Mouse (Mus musculus) frontal cortex, adult (tissue): ENCODE measurements around the gene Zbtb45.

Experiments
- ATAC-seq: cut with Nextera tagmentation; 2 replicates; pipeline ENCODE4 v1.9.2; 2017; ENCODE audit warnings: mild to moderate bottlenecking, moderate library complexity, mixed read lengths; ENCODE audit not compliant: low TSS enrichment

The Zbtb45 gene

DNA sequence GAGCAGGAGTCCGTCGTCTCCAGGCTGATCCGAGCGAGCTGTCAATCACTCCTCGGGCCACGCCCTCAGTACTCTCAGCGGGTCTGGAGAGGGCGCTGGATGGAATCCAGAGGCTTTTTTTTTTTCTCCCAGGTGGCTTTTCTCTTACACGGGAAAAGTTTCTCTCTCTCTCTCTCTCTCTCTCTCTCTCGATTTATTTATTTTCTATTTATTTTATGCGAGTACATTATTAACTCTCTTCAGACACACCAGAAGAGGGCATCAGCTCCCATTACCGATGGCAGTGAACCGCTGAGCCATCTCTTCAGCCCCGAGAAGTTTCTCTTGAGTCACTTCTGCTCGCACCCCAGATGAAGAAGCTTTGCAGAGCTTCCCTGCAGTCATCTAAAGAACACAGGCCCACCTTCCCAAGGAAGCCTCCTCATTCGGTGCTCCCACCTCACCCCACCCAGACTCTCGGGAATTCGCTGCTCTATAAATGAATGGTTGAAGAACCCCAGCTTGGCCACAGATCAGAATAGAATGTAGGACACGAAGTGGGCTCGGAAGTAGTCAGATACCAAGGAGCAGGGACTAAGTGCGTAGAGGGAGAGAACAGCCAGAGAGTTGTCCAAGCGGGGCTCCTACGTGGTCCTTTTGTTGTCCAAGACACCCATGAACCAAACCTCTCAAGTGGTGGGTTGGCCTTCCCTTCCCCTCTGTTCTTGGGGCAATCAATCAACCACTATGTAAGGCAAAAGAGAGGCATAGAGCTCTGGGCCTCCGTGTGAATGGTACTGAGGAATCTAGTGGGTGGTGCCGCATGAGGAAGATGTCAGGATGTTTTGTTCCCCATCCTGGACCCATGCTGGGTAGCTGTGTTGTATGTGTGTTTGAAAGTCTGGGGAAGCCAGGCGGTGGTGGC, at the start of gene Zbtb45:
TSS of gene Zbtb45 (minus strand) at position 30 of the 904 bp plus-strand sequence.
- ATAC-seq = no peak

DNA sequence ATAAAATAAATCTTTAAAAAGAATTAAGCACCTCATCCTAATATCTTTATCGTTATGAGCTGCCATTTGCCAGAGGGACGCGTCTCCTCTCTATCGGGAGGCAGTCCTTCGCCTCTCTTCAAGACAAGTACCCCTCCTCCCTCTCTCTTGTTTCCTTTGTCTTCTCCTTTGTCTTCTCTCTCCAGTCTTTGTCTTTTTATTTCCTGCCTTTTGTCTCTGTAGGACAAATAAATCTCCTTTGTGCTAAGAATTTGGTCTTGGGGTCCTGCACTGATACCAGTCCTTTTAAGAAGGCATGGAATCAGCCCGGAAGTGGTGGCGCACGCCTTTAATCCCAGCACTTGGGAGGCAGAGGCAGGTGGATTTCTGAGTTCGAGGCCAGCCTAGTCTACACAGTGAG, 49.7 kb upstream of the Zbtb45 start:
- ATAC-seq = no peak

DNA sequence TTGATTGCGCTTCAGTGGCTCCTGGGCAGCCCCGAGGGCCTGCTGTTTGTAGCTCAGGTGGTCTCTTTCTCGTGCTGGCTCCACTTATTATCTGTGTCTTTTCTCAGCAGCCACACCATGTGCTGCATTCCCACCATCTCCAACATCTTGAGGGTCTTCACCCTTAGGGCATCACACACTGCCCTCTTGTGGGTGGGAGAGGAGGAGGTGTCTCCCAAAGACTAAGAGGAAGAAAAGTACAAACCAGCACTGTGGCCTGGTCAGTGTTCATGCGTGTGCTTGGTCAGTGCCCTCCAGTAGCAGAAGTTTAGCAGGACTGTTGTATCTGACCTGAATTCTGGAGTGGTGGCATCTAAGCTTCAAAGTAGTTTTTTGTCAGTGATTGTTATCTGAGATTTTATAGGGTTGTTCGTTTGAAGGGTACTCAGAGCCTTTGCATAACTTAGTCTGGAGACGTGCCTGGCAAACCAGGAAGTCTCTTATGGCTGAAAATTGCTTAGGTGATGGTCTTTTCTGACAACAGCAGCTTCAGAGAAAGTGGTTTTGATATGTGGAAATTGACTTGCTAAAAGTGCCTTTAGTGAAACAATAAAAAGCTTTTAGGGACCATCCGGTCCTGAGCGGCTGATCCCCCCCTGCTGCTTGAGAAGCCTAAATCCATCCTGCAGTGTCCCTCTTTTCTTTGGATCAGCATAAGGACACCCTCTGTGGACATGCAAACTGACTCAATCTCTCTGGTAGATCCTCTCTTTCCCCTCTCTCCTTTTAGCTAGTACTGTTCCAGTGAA, 47.3 kb upstream of the Zbtb45 start:
- no peak for ATAC-seq

DNA sequence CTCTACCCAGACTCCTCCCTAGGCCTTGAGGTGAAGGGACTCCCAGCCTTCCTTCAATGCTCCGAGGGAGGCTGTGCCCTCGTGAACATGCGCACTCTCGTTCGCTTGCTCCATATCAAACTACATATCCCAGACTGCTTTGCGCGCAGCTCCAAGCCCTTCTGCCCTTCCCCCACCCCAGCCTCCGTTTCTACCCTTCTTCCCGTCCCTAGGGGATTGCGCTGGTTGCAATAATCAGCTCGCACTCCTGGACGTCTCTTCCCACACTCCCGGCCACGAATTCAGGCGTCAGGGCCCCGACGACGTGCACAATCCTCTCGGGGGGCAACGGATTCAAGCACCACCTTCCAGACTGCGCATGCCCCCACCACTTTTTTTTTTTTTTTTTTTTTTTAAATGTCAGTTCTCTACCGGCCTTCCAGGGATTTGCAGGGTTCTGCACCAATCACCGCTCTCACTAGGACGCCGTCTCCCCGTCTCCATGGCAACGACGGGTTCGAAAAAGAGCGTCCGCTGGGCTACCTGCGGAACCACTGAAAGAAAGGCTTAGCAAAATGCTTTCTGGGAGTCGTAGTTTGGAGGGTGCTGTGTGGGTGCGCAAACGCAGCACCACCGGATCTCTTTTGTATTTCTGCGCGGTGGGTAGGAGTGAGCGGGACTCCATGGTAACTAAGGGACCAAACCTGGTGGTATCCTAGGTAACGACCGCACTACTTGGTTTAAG, 44.6 kb upstream of the Zbtb45 start, which contains the start of gene Mzf1:
TSS of gene Mzf1 (minus strand) at position 478 of the 724 bp plus-strand sequence.
- peak; percentile 97 for ATAC-seq

DNA sequence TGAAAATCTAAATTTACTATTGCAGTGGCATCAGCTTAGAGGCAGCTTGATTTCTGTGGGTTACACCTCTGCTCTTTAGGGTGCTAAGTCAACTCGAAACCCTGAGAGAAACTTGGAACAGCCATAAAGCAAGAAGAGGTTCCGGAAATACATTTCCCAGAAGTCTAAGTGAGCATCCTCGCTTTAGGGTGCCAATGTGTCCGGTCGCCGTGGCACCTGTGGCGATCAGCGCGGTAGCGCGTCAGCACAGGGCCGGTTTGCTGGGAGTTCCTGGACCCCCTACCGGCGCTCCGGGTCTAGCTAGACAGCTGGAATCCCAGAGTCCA, 44.1 kb upstream of the Zbtb45 start:
- ATAC-seq = peak; percentile 64

DNA sequence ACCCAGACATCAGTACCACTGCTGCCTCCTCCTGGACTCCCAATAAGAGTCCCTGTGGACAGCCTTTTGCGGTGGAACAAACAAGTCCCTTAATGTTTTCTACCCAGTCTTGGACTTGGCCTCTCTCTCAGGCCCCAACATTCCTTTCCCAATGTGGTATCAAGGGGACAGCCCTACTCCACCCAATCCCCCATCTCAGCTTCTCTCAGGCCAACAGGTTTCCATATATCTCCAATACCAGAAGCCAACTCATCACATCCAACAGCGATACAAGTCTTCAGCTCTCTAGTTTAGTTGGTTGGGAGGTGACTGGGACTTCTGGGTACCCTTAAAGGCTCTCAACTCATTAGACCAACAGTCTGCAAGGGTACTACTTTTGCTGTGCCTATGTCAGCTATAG, 43.7 kb upstream of the Zbtb45 start:
- ATAC-seq = no peak

DNA sequence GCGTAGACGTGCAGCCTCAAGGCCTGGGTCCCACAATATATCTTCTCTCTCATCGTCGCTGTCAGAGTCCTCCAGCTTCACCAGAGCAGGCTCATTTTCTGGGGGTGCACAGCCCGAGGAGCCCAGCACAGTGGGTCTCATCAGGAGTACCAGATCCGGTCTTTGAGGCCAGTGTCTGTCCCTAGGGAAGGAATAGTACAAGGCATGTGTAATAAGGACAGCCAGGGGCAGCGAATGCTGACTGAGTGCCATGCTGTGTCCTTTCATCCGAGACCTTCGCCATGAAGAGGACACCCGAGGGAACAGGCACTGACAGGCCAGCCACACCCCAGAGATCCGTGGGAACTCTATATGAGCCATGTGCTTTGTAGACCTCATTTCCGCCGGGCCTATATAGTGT, 43.2 kb upstream of the Zbtb45 start:
- ATAC-seq = no peak

DNA sequence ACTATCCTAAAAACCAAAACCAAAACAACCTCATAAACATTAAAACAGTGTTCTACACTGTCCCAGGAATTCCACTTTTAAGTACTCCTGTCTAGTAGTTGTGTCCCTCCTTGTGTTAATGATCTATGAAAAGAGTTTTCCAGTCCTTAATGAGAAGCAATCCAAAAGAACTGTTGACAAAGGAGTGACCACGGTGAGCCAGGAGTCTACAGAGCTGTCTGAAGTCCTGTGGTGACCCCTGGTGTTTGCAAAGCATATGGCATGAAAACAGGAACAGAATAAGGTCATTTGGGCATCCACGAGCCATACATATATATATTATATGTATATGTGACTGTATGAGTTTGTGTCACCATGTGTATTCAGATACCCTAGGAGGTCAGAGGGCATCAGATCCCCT, 36.2 kb upstream of the Zbtb45 start:
- no peak for ATAC-seq

DNA sequence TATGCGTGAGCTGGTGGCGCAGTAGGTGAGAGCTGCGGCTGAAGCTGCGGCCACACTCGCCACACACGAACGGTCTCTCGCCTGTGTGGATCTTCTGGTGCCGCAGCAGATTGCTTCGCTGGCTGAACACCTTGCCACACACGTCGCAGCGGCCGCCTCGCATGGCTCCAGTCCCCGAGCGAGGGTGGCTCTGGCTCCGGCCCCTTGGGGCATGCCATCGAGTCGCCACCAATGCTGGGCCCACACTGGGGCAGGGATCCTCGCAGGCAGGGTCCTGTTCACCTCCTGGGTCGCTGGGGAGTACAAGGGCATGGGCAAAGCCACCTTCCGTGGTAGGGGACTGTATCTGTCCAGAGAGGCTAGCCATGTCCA, 34.4 kb upstream of the Zbtb45 start:
- ATAC-seq = no peak

DNA sequence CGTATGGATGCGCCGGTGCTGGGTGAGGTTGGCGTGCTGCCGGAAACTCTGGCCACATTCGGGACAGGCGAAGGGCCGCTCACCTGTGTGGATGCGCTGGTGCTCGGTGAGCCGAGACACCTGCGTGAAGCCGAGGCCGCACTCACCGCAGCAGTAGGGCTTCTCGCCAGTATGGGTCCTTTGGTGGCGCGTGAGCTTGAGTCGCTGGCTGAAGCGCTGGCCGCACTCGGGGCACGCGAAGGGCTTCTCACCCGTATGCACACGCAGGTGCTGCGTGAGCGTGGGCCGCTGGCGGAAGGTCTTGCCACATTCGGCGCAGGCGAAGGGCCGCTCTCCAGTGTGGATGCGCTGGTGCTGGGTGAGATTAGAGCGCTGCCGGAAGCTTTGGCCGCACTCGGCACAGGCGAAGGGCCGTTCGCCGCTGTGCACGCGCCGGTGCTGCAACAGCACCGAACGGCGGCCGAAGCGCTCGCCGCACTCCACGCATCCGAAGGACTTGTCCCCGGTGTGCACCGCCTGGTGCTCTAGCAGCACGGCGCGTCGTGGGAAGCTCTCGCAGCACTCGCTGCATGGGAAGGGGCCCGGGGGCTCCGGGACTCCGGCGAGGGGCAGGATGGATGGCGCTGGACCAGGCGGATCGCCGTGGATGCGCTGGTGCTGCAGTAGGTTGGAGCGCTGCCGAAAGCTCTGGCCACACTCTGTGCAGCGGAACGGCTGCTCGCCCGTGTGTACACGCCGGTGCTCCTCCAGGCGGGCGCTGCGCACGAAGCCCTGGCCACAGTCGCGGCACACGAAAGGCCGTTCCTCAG, 33.8 kb upstream of the Zbtb45 start:
- ATAC-seq = peak; percentile 71

DNA sequence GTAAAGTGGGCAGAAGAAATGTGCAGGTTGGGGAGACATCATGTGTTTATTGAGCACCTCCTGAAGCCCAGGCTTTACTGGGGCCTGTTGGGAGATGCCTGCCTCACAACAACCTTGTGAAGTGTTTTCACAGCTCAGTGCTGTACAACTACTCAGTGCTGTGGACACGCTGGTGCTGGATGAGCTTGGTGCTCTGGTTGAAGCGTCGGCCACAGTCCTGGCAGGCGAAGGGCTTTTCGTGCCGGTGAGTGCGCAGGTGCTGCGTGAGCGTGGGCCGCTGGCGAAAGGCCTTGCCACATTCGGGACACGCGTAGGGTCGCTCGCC, 33.2 kb upstream of the Zbtb45 start:
- no peak for ATAC-seq

DNA sequence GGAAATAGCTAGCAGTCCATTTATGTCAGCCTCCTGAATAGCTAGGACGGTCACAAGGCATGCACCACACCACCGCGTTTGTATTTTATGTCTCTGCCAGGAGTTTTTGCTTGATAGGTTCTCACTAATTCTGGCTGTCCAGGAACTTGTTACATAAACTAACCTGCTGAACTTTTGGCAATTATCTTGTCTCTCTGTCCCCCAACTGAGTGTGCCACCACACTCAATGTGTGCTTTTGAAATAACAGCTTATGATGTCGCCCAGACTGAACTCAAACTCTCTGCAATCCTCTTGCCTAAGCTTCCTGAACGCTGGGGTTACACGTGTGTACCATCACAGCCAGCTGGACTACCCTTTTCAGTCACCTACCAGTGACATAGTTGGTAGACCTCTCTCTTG, 32.7 kb upstream of the Zbtb45 start:
- no peak for ATAC-seq

DNA sequence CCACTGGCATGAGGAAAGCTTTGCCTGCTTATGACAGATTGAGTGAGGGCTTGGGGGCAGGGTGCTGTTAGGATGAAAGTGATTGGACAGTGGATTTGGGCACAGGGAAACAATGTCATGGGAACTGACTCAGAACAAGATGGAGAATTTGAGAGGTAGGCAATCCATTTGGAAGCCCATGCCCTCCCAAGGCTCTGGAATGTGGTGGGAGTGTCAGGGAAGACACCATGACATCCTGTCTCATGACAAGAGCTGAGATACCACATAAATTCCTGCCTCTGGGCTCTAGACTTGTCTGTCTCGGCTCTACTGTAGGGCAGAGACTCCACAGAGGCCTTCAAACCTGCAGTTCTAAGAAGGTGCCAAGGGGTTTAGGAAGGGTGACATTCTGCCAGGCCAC, 31.4 kb upstream of the Zbtb45 start:
- no peak for ATAC-seq

DNA sequence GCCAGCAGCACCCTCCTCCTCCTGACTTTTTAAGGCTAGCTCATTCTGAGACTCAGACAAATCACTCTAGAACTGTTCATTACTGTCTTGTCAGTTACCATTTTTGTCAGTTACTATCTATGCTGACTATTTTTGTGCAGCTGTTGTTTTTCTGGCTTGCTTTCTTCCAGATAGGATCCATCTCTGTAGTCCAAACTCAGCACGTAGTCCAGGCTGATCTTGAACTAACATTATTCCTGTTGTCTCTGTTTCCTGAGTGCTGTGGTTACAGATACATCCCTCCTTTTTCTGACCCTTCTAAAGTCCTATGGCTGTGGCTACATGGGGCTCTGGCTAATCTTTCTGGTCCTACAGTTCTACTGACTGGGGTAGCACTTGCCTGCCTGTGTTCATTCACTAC, 29.3 kb upstream of the Zbtb45 start:
- no peak for ATAC-seq

DNA sequence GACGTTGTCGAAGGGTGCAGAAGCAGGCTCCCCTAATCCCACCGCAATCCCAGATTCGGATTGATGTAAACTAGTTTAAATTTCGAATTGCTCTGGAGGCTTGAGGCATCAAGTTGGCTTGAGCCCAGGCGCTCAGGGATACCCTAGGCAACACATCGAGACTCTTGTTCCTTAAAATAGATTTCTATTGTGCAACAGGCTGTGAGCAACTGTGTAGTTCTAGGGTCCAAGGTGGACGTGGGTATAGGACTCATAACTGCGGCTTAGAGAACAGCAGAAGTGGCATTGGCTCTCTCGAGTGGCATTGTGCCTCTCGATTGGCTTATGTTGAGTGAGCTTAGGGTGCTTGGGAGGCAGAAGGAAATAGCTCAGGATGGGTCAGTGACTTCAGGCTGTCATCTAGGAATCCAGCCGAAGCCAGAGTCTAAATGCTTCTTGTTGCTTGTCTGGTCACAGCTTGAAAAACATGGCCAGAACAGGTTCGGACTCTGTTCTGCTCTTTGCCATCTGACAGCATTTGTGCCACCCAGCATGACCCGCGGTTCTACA, 28.9 kb upstream of the Zbtb45 start:
- ATAC-seq = no peak

DNA sequence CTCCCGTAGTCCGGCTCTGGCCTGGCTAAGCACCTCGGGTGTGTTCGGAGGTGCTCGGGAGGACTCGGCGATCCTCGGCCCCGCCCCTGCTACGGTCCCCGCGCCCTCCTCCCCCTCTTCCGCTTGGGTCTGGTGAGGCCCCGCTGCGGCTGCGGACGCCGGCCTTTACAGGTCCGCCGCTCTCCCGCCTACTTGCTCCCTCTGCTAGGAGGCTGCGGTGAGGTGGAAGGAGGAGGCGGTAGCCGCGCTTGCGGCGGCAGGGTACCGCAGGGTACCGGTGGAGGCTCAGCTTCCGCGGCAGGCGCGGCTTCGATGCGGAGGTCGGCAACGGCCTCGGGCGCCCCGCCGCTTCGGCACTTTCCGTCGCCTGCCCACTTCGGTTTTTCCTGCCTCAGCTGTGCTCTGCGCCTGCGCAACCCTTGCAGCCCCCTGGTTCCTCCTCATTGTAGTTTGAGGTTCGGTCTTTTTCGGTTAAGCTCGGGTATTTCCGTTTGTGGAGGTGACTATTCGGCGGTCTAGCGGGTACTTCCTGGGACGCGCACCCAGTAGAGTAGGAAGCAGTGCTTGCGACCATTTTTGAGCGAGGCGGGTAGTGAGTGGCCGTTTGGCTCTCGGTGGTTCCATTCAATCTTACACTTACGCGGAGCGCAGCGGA, 28.2 kb upstream of the Zbtb45 start, which contains the start of gene Ube2m:
TSS of gene Ube2m (minus strand) at position 375 of the 655 bp plus-strand sequence.
- peak; percentile 65 for ATAC-seq

DNA sequence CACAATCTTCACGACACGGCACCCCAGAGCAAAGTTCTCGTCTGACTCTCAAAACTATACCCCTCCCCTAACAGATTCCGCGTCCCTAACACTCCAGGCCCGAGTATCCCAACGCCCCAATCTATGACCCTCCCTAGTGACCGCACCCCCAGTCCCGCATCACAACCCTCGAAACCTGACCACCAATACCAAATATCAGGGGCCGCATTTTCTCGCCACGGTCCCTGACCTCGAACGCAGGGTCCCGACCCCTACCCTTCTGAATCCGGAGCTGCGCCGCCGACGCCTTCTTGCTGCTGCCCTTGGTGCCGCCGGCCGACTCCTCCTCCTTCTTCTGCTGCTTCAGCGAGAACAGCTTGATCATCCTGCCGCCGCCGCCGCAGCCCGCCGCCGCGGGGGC, 27.5 kb upstream of the Zbtb45 start:
- ATAC-seq = no peak

DNA sequence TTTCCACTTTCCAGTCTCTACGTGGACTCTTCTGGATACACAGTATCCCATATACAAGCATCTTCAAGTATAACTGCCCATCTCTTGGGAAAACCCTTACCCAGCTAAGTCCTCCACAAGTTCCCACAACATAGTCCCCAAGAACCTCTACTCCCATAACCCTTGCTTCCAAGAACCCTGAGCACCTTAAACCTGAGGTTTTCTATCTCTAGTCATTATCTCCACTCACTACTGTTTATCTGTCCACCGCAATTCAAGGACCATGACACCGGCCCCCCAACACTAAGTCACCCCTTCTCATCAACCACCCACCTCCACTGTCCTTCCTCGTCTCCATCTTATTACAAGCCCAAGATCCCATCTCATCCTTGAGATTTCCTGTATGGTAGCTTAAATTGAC, 27.0 kb upstream of the Zbtb45 start:
- ATAC-seq = no peak

DNA sequence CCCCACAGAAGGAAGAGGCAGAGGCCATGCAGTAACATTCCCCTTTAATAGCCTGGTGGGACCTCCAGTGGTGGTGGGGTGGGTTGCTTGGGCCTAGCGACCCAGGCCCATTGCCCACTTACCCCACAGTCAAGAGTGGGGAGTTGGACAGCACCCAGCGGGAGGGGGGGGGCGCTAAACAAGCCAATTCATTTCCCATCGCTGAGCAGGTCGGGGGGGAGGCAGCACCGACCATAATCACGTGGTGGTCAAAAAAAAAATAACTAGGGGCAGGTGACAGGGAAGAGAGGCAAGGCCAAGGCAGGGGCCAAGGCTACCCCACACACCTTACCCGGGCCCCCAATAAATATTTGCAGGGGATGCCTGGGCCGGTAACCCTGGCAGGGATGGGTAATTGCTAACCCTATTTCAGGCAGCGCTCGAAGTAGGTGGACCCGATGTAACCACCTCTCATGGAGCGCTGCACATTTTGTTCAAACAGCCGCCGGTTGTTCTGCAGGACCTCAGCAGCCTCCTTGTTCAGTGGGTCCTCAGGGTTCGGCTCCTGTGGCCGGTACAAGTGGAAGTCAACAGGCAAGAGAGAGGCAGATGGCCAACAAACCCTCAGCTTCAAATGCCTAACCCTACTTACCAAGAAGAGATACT, 25.5 kb upstream of the Zbtb45 start:
- no peak for ATAC-seq
